Mouse (Mus musculus) heart, adult 2 months (tissue): Measurements from ENCODE around the gene Tgif1. TPM values are rescaled to one million over a fixed set of nuclear protein-coding genes. Genes with fewer than 3 reads are reported as not detected.

Experiments
- DNase-seq, 2 experiments: peaks; one replicate each; pipeline ENCODE4 v3.0.0; 2021
- H3K27ac ChIP-seq: fragments of 200-600 bp; 2 replicates; pipeline ENCODE4 v1.8.1; 2022
- H3K27me3 ChIP-seq: fragments of 200-500 bp; 2 replicates; pipeline ENCODE4 v1.6.1; 2012; ENCODE audit warnings: mild to moderate bottlenecking, low read length, inconsistent platforms, mixed read lengths; ENCODE audit not compliant: control insufficient read depth, insufficient read depth
- H3K36me3 ChIP-seq: fragments of 200-500 bp; 2 replicates; pipeline ENCODE4 v1.6.1; 2012; ENCODE audit warnings: low read length, inconsistent platforms; ENCODE audit not compliant: control insufficient read depth, insufficient read depth
- H3K4me1 ChIP-seq: fragments of 200-500 bp; 2 replicates; pipeline ENCODE4 v1.6.1; 2011; ENCODE audit warnings: low read length; ENCODE audit not compliant: control insufficient read depth, insufficient read depth
- H3K4me3 ChIP-seq: fragments of 200-600 bp; 2 replicates; pipeline ENCODE4 v1.8.1; 2022
- H3K79me2 ChIP-seq: fragments of 200-500 bp; replicated peaks from 2 replicates; pipeline ENCODE4 v1.6.1; 2012; ENCODE audit warnings: mild to moderate bottlenecking, inconsistent platforms, low read length, moderate library complexity, mixed read lengths; ENCODE audit not compliant: control insufficient read depth, insufficient read depth
- H3K9ac ChIP-seq: fragments of 200-500 bp; 2 replicates; pipeline ENCODE4 v1.6.1; 2012; ENCODE audit warnings: low read depth, mild to moderate bottlenecking, control low read depth, inconsistent platforms, low read length, mixed read lengths
- CTCF ChIP-seq: fragments of 200-600 bp; IDR thresholded peaks from 2 replicates; pipeline ENCODE4 v1.8.1; 2022; ENCODE audit warnings: antibody characterized with exemption, mild to moderate bottlenecking, moderate library complexity
- EP300 ChIP-seq: fragments of 200-500 bp; IDR thresholded peaks from 2 replicates; pipeline ENCODE4 v1.6.1; 2011; ENCODE audit warnings: low read depth, low read length, control low read depth; ENCODE audit not compliant: insufficient read depth
- POLR2A ChIP-seq: fragments of 200-500 bp; IDR thresholded peaks from 2 replicates; pipeline ENCODE4 v1.6.1; 2011; ENCODE audit warnings: mild to moderate bottlenecking, low read depth, low read length, control low read depth; ENCODE audit not compliant: insufficient read depth
- WGBS: fragments of 180-500 bp; shearing (Covaris S2); methylation state at CpG from one replicate; pipeline ENCODE4 v1.1.7; 2018; 5-methylcytosine and 5-hydroxymethylcytosine counted together
- intact Hi-C: fragments of 180-260 bp; cut with DNase I; formaldehyde crosslinking; loops from one replicate; pipeline ENCODE4 v1.15.1; 2025
- polyA plus RNA-seq: library from polyadenylated mRNA; depleted of rRNA; stranded (reverse); fragments of >200 nt; gene quantifications from 2 replicates; pipeline ENCODE4 v1.2.3, GENCODE M21; 2012
- total RNA-seq, 2 experiments: library from RNA; stranded (reverse); gene quantifications; 2 replicates each; pipeline ENCODE4 v1.2.3; 2021

Tgif1 gene
- total and polyA plus RNA-seq, 3 experiments, result 3.0 to 8.6 (median 4.0) TPM

DNA sequence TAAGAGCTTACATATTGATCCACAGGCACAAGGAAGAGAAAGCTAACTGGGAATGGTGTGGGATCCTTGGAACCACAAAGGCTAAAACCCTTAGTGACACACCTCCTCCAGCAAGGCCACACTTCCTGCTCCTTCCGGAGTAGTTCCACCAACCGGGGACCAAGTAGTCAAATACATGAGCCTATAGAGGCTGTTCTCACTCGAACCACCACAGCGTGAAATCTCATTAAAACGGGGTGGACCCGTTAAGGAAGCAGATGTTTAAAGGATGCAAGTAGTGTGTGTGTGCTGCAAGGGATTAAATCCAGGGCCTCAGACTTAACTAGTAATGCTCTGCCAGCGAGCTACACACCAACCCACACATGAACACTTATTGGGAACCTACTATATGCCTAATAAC, 27.8 kb upstream of the Tgif1 start:
- 53% methylated on average over 7 of the region's 7 CpGs for WGBS
- Histone ChIP-seq H3K36me3 (no peaks in the 10 kb centered on the region), H3K9ac (no peak overlapping the region), H3K27ac (no peak overlapping the region), H3K27me3 (no peaks in the 10 kb centered on the region), H3K79me2 (no peaks in the 10 kb centered on the region), H3K4me1 (no peaks in the 10 kb centered on the region), H3K4me3 (no peak overlapping the region)
- DNase-seq, result no peak
- no peak for TF ChIP-seq EP300
- no peak for TF ChIP-seq POLR2A
- intact Hi-C loops, result no loop called here

GRCm38 (mm10) chr17:70878237-70878636, 24.9 kb upstream of the Tgif1 start:
- Histone ChIP-seq H3K79me2 (no peaks in the 10 kb centered on the region), H3K27ac (no peak overlapping the region), H3K4me3 (no peak overlapping the region), H3K27me3 (0 out of 2 replicates have a peak, but pooled peaks cover 1% of the 10 kb centered on the region), H3K36me3 (no peaks in the 10 kb centered on the region), H3K9ac (no peak overlapping the region), H3K4me1 (no peaks in the 10 kb centered on the region)
- TF ChIP-seq CTCF (no peak), POLR2A (no peak), EP300 (no peak)
- intact Hi-C loops, result no loop called here
- DNase-seq, result no peak

GRCm38 (mm10) chr17:70873778-70874124, 20.4 kb upstream of the Tgif1 start:
- 0 out of 2 replicates have a peak, but pooled peaks cover 1% of the 10 kb centered on the region for H3K27me3 ChIP-seq
- DNase-seq, result no peak
- H3K36me3 ChIP-seq, result no peaks in the 10 kb centered on the region
- intact Hi-C loops, result no loop called here
- H3K79me2 ChIP-seq, result no peaks in the 10 kb centered on the region
- H3K9ac ChIP-seq, result no peak overlapping the region
- TF ChIP-seq CTCF, result no peak
- no peak for TF ChIP-seq EP300
- no peak for TF ChIP-seq POLR2A
- H3K27ac ChIP-seq, result no peak overlapping the region
- WGBS, result 41% methylated on average over 7 of the region's 7 CpGs
- H3K4me1 ChIP-seq, result no peaks in the 10 kb centered on the region
- no peak overlapping the region for H3K4me3 ChIP-seq

- H3K27ac ChIP-seq, result no peak overlapping the region
- TF ChIP-seq POLR2A (no peak), CTCF (no peak), EP300 (no peak)
- no peaks in the 10 kb centered on the region for H3K36me3 ChIP-seq
- intact Hi-C loops, result no loop called here
- 0 out of 2 replicates have a peak, but pooled peaks cover 1% of the 10 kb centered on the region for H3K27me3 ChIP-seq
- no peak overlapping the region for H3K4me3 ChIP-seq
- no peak for DNase-seq
- no peaks in the 10 kb centered on the region for H3K79me2 ChIP-seq
- H3K9ac ChIP-seq, result no peak overlapping the region
- 35% methylated on average over 21 of the region's 21 CpGs for WGBS
- no peaks in the 10 kb centered on the region for H3K4me1 ChIP-seq
These were observed 19.8 kb upstream of the Tgif1 start for GRCm38 (mm10) chr17:70872936-70873777.

DNA sequence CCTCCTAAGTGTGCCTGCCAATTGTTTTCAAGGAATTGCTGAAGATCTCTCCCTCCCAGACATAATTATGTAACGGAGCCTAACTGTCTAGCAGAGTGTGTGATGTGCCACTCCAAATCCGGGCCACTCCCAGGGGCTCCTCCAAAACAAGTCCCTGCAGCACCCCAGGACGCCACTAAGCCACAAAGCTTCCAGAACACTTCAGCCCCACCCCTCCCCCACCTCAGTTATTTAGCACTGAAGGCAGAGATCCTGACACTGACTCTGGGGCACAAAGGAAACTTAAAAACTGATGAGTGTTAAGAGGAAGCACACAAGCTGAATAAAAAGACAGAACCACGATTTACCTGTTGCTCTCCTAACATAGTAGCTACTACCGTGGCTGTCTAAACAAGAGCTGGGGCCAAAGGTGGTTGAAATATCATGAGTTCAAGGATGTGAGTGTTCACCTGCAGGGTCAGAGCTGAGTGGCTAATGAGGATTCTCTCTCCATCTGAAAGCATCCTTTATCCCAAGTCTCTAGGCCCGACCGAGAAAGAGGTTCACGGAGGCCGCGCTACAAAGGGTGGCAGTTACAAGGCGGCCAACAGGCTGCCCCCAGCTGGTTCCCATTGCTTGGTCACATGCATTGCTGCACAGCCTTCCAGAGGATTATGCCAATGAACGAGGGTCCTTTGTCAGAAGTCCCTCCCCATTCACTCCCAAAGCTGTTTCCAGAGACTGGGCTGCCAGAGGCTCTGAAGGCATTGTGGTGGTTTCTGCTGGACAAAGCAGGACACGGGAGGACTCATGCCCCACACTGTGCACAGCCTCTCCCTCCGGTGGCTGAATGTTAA, 19.0 kb upstream of the Tgif1 start:
- 0 out of 2 replicates have a peak, but pooled peaks cover 1% of the 10 kb centered on the region for H3K27me3 ChIP-seq
- H3K4me3 ChIP-seq, result no peak overlapping the region
- TF ChIP-seq CTCF (no peak), EP300 (no peak), POLR2A (no peak)
- intact Hi-C loops, result no loop called here
- H3K36me3 ChIP-seq, result no peaks in the 10 kb centered on the region
- WGBS, result 41% methylated on average over 14 of the region's 14 CpGs
- no peaks in the 10 kb centered on the region for H3K79me2 ChIP-seq
- no peaks in the 10 kb centered on the region for H3K4me1 ChIP-seq
- H3K9ac ChIP-seq, result no peak overlapping the region
- DNase-seq, result no peak
- no peak overlapping the region for H3K27ac ChIP-seq

GRCm38 (mm10) chr17:70871676-70872075, 18.3 kb upstream of the Tgif1 start:
- H3K36me3 ChIP-seq, result no peaks in the 10 kb centered on the region
- H3K4me1 ChIP-seq, result no peaks in the 10 kb centered on the region
- no peak for DNase-seq
- 0 out of 2 replicates have a peak, but pooled peaks cover 1% of the 10 kb centered on the region for H3K27me3 ChIP-seq
- no peak overlapping the region for H3K4me3 ChIP-seq
- H3K27ac ChIP-seq, result no peak overlapping the region
- WGBS, result 66% methylated on average over 5 of the region's 5 CpGs
- intact Hi-C loops, result no loop called here
- no peaks in the 10 kb centered on the region for H3K79me2 ChIP-seq
- no peak for TF ChIP-seq EP300
- no peak for TF ChIP-seq POLR2A
- TF ChIP-seq CTCF, result no peak
- H3K9ac ChIP-seq, result no peak overlapping the region
